Mouse (Mus musculus): Measurements from ENCODE around the gene En2. TPM values are rescaled to one million over a fixed set of nuclear protein-coding genes. Genes with fewer than 3 reads are reported as not detected.

En2 gene
- total RNA-seq (2021): under 1 TPM in 1 of 2 experiments, not detected in 1; 0.05 TPM
- polyA plus RNA-seq (2012; rRNA removed): not detected in 2 replicates
- long read RNA-seq: 0 reads

- peak within 1 kb of the TSS; percentile 48 for H3K4me3 ChIP-seq
- H3K9ac ChIP-seq (ENCODE audit: low read depth, low read length): no peak within 1 kb of the TSS; the same call in 1 of the 2 replicates
- no peak within 1 kb of the TSS for H3K27ac ChIP-seq
- intact Hi-C loops (cut with DNase I): no loop called here
- WGBS: 3% methylated on average over 94 of the region's 113 CpGs
- no peaks in the 10 kb centered on the region for H3K36me3 ChIP-seq (ENCODE audit: control insufficient read depth, insufficient read depth, low read length)
- DNase-seq: peak; percentile 48 to 60
- no peaks in the 10 kb centered on the region; the same call in 1 of the 2 replicates for H3K4me1 ChIP-seq (ENCODE audit: control insufficient read depth, insufficient read depth, low read length)
- peaks cover 44% of the 10 kb centered on the region for H3K27me3 ChIP-seq (ENCODE audit: control insufficient read depth, insufficient read depth, low read length)
- H3K79me2 ChIP-seq (replicated peaks; ENCODE audit: control insufficient read depth, insufficient read depth, low read length): no peaks in the 10 kb centered on the region
- TF ChIP-seq CTCF (IDR thresholded peaks at IDR 0.05) (no peak), POLR2A (IDR thresholded peaks at IDR 0.05; ENCODE audit: insufficient read depth, low read depth, low read length) (no peak)
These were observed at the start of gene En2 for GRCm38 (mm10) chr5:28165358-28166255. Gene En2, plus strand, starts transcription at chr5:28165694.

- no peak overlapping the region for H3K4me3 ChIP-seq
- no peak overlapping the region for H3K9ac ChIP-seq (ENCODE audit: low read depth, low read length)
- no peak for DNase-seq
- H3K4me1 ChIP-seq (ENCODE audit: control insufficient read depth, insufficient read depth, low read length): no peaks in the 10 kb centered on the region
- no peak for TF ChIP-seq CTCF (IDR thresholded peaks at IDR 0.05)
- no peaks in the 10 kb centered on the region for H3K79me2 ChIP-seq (replicated peaks; ENCODE audit: control insufficient read depth, insufficient read depth, low read length)
- H3K27ac ChIP-seq: no peak overlapping the region
- intact Hi-C loops (cut with DNase I): loop anchor here (5.0 kb wide), 1 partner anchor 40 kb away; no protein-coding TSS in a partner anchor
- peaks cover 7% of the 10 kb centered on the region for H3K27me3 ChIP-seq (ENCODE audit: control insufficient read depth, insufficient read depth, low read length)
- 31% methylated on average over 13 of the region's 13 CpGs for WGBS
- no peaks in the 10 kb centered on the region for H3K36me3 ChIP-seq (ENCODE audit: control insufficient read depth, insufficient read depth, low read length)
These were observed 48.1 kb upstream of the En2 start for GRCm38 (mm10) chr5:28117251-28117880.

- intact Hi-C loops (cut with DNase I): loop anchor here (5.0 kb wide), 1 partner anchor 39 kb away; no protein-coding TSS in a partner anchor
- Histone ChIP-seq H3K4me1 (ENCODE audit: control insufficient read depth, insufficient read depth, low read length) (no peaks in the 10 kb centered on the region), H3K36me3 (ENCODE audit: control insufficient read depth, insufficient read depth, low read length) (no peaks in the 10 kb centered on the region), H3K27ac (no peak overlapping the region), H3K27me3 (ENCODE audit: control insufficient read depth, insufficient read depth, low read length) (peaks cover 7% of the 10 kb centered on the region), H3K4me3 (peak overlapping the region; percentile 11; the same call in 1 of the 2 replicates), H3K79me2 (replicated peaks; ENCODE audit: control insufficient read depth, insufficient read depth, low read length) (no peaks in the 10 kb centered on the region), H3K9ac (ENCODE audit: low read depth, low read length) (no peak overlapping the region)
- TF ChIP-seq EP300 (IDR thresholded peaks at IDR 0.05; ENCODE audit: insufficient read depth, low read depth, low read length) (no peak), POLR2A (IDR thresholded peaks at IDR 0.05; ENCODE audit: insufficient read depth, low read depth, low read length) (no peak), CTCF (IDR thresholded peaks at IDR 0.05) (no peak)
- peak; percentile 3 to 20 for DNase-seq
- 1% methylated on average over 30 of the region's 30 CpGs for WGBS
These were observed 47.5 kb upstream of the En2 start for GRCm38 (mm10) chr5:28117882-28118530.

GRCm38 (mm10) chr5:28118531-28118925 lies 47.0 kb upstream of the En2 start:
- Histone ChIP-seq H3K79me2 (replicated peaks; ENCODE audit: control insufficient read depth, insufficient read depth, low read length) (no peaks in the 10 kb centered on the region), H3K27ac (no peak overlapping the region), H3K36me3 (ENCODE audit: control insufficient read depth, insufficient read depth, low read length) (no peaks in the 10 kb centered on the region), H3K4me3 (peak overlapping the region; percentile 11; the same call in 1 of the 2 replicates), H3K9ac (ENCODE audit: low read depth, low read length) (no peak overlapping the region), H3K4me1 (ENCODE audit: control insufficient read depth, insufficient read depth, low read length) (no peaks in the 10 kb centered on the region), H3K27me3 (ENCODE audit: control insufficient read depth, insufficient read depth, low read length) (peaks cover 9% of the 10 kb centered on the region)
- WGBS: 3% methylated on average over 19 of the region's 19 CpGs
- DNase-seq: no peak
- intact Hi-C loops (cut with DNase I): loop anchor here (5.0 kb wide), 1 partner anchor 39 kb away; no protein-coding TSS in a partner anchor
- TF ChIP-seq POLR2A (IDR thresholded peaks at IDR 0.05; ENCODE audit: insufficient read depth, low read depth, low read length) (no peak), CTCF (IDR thresholded peaks at IDR 0.05) (no peak), EP300 (IDR thresholded peaks at IDR 0.05; ENCODE audit: insufficient read depth, low read depth, low read length) (no peak)

- WGBS: 53% methylated on average over 3 of the region's 3 CpGs
- no peak for TF ChIP-seq POLR2A (IDR thresholded peaks at IDR 0.05; ENCODE audit: insufficient read depth, low read depth, low read length)
- no peak for TF ChIP-seq EP300 (IDR thresholded peaks at IDR 0.05; ENCODE audit: insufficient read depth, low read depth, low read length)
- TF ChIP-seq CTCF (IDR thresholded peaks at IDR 0.05): no peak
- H3K27ac ChIP-seq: no peak overlapping the region
- H3K4me1 ChIP-seq (ENCODE audit: control insufficient read depth, insufficient read depth, low read length): no peaks in the 10 kb centered on the region
- H3K79me2 ChIP-seq (replicated peaks; ENCODE audit: control insufficient read depth, insufficient read depth, low read length): no peaks in the 10 kb centered on the region
- H3K36me3 ChIP-seq (ENCODE audit: control insufficient read depth, insufficient read depth, low read length): no peaks in the 10 kb centered on the region
- no peak for DNase-seq
- intact Hi-C loops (cut with DNase I): loop anchor here (5.0 kb wide), 1 partner anchor 38 kb away; no protein-coding TSS in a partner anchor
- H3K4me3 ChIP-seq: no peak overlapping the region
- no peak overlapping the region for H3K9ac ChIP-seq (ENCODE audit: low read depth, low read length)
- H3K27me3 ChIP-seq (ENCODE audit: control insufficient read depth, insufficient read depth, low read length): peaks cover 16% of the 10 kb centered on the region
These were observed 45.9 kb upstream of the En2 start for GRCm38 (mm10) chr5:28119576-28119975.
